Mouse (Mus musculus) kidney, postnatal 10 days (tissue): ENCODE data around the gene Cyp2d22.

Source experiments
- DNase-seq: peaks from one replicate; pipeline ENCODE4 v3.0.0; 2021; ENCODE audit warnings: mixed read lengths

Cyp2d22 gene

GRCm38 (mm10) chr15:82345820-82346470 lies 34.1 kb downstream of the Cyp2d22 start:
- peak; percentile 98 for DNase-seq

DNA sequence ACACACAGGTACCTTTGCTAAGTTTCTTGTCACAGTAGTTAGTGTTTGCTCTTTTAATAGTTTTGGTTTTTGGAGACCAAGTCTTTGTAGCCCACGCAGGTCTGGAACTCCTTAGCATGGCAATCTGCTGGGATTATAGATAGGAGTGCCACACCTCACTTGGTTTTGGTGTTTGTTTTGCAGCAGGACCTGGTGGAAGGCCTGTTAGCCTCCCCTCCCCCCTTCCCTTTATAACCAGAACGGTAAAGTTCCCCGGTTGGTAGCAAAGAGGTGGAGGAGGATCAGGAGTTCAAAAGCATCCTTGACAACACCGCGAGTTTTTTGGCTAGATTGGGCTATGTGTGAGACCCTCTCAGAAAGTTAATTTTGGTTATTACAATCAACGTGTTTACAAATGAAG lies 35.1 kb downstream of the Cyp2d22 start:
- no peak for DNase-seq

DNA sequence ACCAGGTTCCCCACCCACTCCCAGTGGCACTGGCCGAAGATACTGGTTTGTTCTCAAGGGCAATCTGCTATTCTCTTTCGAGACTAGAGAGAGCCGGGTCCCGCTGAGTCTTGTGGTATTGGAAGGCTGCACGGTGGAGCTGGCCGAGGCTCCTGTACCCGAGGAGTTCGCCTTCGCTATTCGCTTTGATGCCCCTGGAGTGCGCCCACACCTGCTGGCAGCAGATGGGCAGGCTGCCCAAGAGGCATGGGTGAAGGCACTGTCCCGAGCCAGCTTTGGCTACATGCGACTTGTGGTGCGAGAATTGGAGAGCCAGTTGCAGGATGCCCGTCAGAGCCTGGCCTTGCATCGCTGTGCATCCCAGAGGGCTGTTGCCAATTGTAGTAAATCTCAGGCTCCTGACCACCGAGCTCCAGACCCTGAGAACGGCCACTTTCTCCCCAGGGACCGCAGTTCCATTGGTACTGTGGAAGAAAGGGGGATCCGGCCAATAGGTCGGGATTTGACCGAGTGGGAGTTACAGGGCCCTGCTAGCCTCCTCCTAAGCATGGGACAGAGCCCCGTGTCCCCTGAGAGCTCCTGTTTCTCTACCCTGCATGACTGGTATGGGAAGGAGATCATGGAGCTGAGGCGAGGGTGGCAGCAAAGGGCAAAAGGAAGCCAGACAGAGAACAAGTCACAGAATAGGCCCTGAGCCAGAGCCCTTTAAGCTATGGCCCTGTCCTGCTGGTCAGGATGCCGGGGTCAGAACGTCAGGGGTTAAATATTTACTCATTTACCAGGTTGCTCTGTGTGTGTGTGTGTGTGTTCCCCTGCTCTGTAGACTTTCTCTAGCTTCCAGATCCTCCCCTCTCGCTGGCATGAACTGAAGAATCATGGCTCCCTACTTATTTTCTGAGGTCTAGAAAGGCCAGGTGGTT lies 36.4 kb downstream of the Cyp2d22 start:
- DNase-seq = peak; percentile 63

- DNase-seq = no peak
These were observed 37.5 kb downstream of the Cyp2d22 start for GRCm38 (mm10) chr15:82342543-82342935.

DNA sequence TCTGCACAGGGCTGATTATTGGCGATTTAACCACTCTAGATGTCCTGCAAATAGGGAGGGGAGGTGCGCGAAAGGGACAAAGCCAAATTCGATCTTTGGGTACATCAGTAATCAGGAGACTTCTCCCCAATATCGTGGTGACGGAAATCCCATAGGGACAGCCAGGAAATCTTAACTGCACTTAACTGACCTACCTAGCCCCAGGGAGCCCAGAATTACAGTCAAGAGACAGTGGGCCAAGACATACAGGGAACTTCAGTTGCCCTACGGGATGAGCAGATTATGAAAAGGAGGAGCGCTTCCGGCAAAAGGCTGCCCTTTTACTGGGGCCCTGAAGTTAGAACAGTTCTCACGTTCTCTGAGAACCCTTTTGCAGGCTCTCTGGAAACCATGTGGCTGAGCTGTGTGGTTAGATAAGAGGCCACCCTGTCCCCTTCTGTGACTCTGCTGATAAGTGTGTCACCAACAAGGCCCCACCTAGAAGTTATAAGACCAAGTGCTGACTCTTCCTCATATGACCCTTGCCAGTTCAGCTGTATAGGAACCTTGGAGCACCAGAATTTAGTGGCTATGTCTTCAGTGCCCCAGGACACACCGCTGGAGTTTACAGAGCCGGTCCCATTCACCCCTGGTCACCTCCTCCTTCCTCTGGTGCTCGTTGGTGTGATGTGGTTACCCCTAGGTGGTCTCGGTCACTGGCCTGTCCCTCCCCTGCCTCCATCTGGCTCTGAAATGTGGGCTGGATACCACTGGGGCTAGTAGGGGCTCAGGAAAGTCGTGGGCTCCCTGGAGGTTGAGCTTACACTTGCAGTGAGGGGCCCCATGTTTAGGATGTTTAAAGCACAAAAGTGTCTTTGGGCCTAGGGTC lies 38.2 kb downstream of the Cyp2d22 start:
- no peak for DNase-seq

- peak; percentile 78 for DNase-seq
These were observed 39.0 kb downstream of the Cyp2d22 start for GRCm38 (mm10) chr15:82341036-82341501.

DNA sequence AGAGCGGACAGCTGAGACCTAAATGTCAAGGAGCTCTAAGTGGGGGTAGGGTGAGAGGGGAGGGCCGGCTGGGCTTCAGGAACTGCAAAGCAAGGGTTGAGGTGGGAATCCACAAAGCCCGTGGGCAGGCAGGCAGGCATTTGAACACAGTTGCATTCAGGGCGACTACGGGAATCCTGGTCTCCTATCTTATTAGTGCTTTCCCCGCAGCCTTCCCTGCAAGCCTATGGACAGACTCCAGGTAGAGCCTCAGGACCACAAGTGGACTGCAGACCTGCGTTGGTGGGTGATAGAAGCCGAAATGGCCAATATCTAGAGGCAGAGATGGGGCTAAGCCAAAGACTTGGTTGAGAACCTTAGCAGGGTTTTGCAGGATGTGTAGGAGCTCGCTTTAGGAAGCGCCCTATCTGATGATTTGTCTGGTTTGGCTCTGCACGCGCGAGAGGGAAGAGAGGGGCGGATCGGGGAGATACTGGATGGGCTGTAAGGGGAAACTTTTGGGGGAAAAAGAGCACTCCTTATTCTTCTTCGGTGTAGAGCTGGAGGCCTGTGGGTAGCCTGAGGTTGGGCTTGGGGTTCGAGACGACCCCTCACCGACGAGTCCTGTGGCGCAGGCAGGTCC lies 39.5 kb downstream of the Cyp2d22 start:
- no peak for DNase-seq

- DNase-seq = no peak
These were observed 40.3 kb downstream of the Cyp2d22 start for GRCm38 (mm10) chr15:82339634-82340254.

DNA sequence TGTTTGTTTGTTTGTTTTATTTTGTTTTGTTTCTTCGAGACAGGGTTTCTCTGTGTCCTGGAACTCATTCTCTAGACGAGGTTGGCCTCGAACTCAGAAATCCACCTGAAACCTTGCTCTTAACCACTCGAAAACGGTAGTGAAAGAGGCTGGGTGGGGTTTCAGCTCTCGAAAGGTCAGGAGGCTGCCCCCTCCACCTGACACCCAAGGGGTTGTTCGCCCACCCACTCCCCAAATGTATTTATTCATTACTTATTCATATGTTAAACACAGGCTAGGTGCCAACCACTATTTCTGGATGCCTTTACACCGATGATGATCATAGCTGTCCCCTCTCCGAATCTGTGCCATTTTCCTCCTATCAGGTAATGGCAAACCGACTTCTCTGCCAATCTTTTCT lies 40.9 kb downstream of the Cyp2d22 start:
- no peak for DNase-seq

DNA sequence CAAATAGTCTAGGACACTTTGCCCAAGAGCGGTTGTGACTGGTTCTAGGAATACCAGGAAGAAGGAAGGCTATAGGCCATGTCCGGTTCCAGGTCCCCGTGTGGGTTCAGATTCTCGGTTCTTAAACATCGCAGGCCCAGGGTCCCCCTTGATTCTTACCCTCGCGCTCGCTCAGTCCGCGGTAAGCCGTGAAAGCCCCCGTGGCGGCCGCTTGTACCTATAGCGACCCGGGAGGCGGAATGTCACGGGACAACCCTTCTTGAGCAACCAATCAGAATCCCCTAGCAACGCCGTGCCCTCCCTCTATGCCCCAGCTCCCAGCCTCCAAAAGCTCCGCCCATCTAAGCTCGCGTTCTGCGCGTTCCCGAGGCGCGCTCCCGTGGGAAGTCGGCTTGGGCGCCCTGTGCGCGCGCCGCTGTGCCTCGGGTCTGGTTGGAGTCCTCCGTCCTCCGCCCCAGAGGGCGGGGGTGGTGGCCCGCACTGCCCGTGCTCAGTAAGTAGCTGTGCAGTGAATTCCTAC lies 41.4 kb downstream of the Cyp2d22 start, which contains the start of the genes Naga, Pheta2 and Smdt1:
TSS of gene Naga (minus strand) at position 333 of the 520 bp plus-strand sequence.
TSS of gene Pheta2 (plus strand) at position 350 of the 520 bp plus-strand sequence.
TSS of gene Smdt1 (plus strand) at position 367 of the 520 bp plus-strand sequence.
- DNase-seq = peak; percentile 98

- no peak for DNase-seq
These were observed 42.2 kb downstream of the Cyp2d22 start for GRCm38 (mm10) chr15:82337875-82338274.

DNA sequence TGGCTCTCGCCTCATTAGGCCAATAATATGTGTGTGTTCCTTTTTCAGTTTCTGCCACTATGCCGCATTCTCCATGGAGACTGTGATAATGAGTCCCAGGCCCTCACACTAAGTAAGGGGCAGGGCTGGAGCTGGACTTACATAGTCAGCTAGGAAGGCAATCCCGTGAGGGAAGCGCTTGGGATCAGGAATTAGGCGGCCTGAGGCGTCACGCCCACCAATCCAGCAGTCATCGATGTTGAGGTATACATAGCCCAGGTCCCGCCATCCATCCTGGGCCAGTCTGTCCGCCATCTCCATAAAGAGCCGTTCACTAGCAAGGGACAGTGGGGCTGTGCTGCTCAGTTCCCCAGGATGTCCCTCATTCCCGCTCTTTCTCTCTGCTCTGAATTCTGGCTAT lies 43.4 kb downstream of the Cyp2d22 start:
- no peak for DNase-seq

GRCm38 (mm10) chr15:82335194-82335593 lies 44.9 kb downstream of the Cyp2d22 start:
- DNase-seq = no peak

DNA sequence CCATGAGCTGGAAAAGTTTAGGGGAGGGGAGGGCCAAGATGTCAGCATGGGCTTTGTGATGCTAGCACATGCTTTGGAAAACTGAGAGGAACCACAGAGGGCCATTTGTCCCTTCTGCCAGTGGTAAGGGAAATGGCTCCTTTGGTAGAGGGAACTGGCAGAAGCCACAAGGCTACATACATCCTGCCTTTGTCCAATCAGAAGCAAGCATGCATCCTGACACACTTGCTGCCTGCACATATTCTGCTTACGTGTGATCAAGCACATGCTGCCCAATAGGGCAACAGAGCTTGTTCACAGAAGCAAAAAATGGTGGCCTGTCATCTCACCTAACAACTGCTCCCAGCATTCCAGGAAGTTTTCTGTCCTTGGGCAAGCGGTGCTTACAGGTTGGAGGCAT lies 54.7 kb downstream of the Cyp2d22 start:
- DNase-seq = no peak

DNA sequence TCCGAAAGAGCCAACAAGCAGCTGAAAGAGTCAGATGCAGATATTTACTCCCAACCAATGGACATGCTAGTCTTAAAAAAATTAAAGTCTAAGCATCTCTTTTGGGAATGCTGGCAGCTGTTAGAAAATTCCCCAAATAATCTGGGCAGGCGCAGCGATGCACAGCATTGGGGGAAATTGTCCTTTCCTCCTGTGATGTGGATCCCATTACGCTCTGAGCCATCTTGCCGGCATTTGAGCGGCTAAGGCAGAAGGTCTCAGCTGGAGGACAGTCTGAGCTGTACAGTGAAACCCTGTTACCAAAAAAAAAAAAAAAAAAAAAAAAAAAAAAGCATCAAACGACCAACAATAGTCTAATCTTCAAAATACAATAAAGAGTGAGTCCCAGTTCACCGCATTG lies 57.9 kb downstream of the Cyp2d22 start:
- no peak for DNase-seq
